Mouse (Mus musculus) MEL (cell line): ENCODE data around the gene Caml. TPM values are rescaled to one million over a fixed set of nuclear protein-coding genes. Genes with fewer than 3 reads are reported as not detected.
A peak's percentile ranks its signal among the peaks of the same experiment; 100 is the strongest.
"Not testable (repeated sequence)": the region's sequence is repeated elsewhere in the genome, so short reads cannot be mapped to it uniquely, and the experiment has no call there.

ENCODE experiments used
- DNase-seq: peaks from one replicate; pipeline ENCODE4 v3.0.0; 2011; ENCODE audit warnings: low read depth, low spot score
- H3K27ac ChIP-seq: 2 replicates; pipeline ENCODE4 v1.5.1; 2012; ENCODE audit warnings: low read depth, mild to moderate bottlenecking, control low read depth, low read length, moderate library complexity; ENCODE audit not compliant: control insufficient read depth
- H3K27me3 ChIP-seq, 2 experiments: fragments of 150-350 bp in 1 of 2; sonication (generic) in 1 of 2; 2 replicates each; pipeline ENCODE4 v1.6.1; 2012; ENCODE audit warnings: low read length in 2 of 2, mild to moderate bottlenecking in 2 of 2, improper control_type of control experiment in 1 of 2, moderate library complexity in 1 of 2; ENCODE audit not compliant: insufficient read depth in 2 of 2, control insufficient read depth in 1 of 2
- H3K36me3 ChIP-seq, 2 experiments: 2 replicates each; pipeline ENCODE4 v1.6.1; 2012 to 2014; ENCODE audit warnings: low read length in 2 of 2, improper control_type of control experiment in 1 of 2, inconsistent platforms in 1 of 2, mild to moderate bottlenecking in 1 of 2; ENCODE audit not compliant: insufficient read depth in 2 of 2, control insufficient read depth in 1 of 2
- H3K4me1 ChIP-seq, 2 experiments: fragments of 150-350 bp in 1 of 2; sonication (generic) in 1 of 2; 2 replicates each; pipeline ENCODE4 v1.6.1; 2012; ENCODE audit warnings: low read length in 2 of 2, improper control_type of control experiment in 1 of 2, mild to moderate bottlenecking in 1 of 2; ENCODE audit not compliant: insufficient read depth in 2 of 2, control insufficient read depth in 1 of 2
- H3K4me3 ChIP-seq, 2 experiments: fragments of 150-350 bp in 1 of 2; sonication (generic) in 1 of 2; 2 replicates each; pipeline ENCODE4 v1.5.1; 2012; ENCODE audit warnings: low read depth in 2 of 2, low read length in 2 of 2, mild to moderate bottlenecking in 2 of 2, moderate library complexity in 2 of 2, control low read depth in 1 of 2, improper control_type of control experiment in 1 of 2; ENCODE audit not compliant: control insufficient read depth in 1 of 2, insufficient read depth in 1 of 2
- H3K79me2 ChIP-seq: 2 replicates; pipeline ENCODE4 v1.6.1; 2012; ENCODE audit warnings: mild to moderate bottlenecking, low read length, moderate library complexity; ENCODE audit not compliant: control insufficient read depth, poor library complexity, insufficient read depth
- H3K9ac ChIP-seq: 2 replicates; pipeline ENCODE4 v1.6.1; 2012; ENCODE audit warnings: low read depth, mild to moderate bottlenecking, control low read depth, low read length, moderate library complexity; ENCODE audit not compliant: control insufficient read depth, poor library complexity, severe bottlenecking
- H3K9me3 ChIP-seq: fragments of 150-350 bp; sonication (generic); replicated peaks from 2 replicates; pipeline ENCODE4 v1.6.1; 2012; ENCODE audit warnings: mild to moderate bottlenecking, low read length, improper control_type of control experiment, moderate library complexity; ENCODE audit not compliant: insufficient read depth
- CHD1 ChIP-seq: IDR thresholded peaks from 2 replicates; pipeline ENCODE4 v1.6.1; 2012; ENCODE audit warnings: low read depth, mild to moderate bottlenecking, inconsistent platforms, low read length, improper control_type of control experiment
- CTCF ChIP-seq, 3 experiments: IDR thresholded peaks in 2 of 3; conservative IDR thresholded peaks in 1 of 3; 2 replicates each; pipeline ENCODE4 v1.5.1; 2011 to 2012; ENCODE audit warnings: low read length in 3 of 3, low read depth in 2 of 3, mild to moderate bottlenecking in 2 of 3, improper control_type of control experiment in 1 of 3, inconsistent platforms in 1 of 3, mixed read lengths in 1 of 3, moderate library complexity in 1 of 3; ENCODE audit not compliant: control insufficient read depth in 1 of 3, insufficient read depth in 1 of 3, poor library complexity in 1 of 3, severe bottlenecking in 1 of 3
- E2F4 ChIP-seq: IDR thresholded peaks from 2 replicates; pipeline ENCODE4 v1.6.1; 2011; ENCODE audit warnings: low read depth, low read length, improper control_type of control experiment, borderline replicate concordance
- ETS1 ChIP-seq: IDR thresholded peaks from 2 replicates; pipeline ENCODE4 v1.6.1; 2012; ENCODE audit warnings: low read depth, mild to moderate bottlenecking, inconsistent platforms, low read length, improper control_type of control experiment, moderate library complexity
- GATA1 ChIP-seq: IDR thresholded peaks from 2 replicates; pipeline ENCODE4 v1.6.1; 2011; ENCODE audit warnings: low read depth, low read length, improper control_type of control experiment
- MAFK ChIP-seq: IDR thresholded peaks from 2 replicates; pipeline ENCODE4 v1.6.1; 2011; ENCODE audit warnings: low read depth, mild to moderate bottlenecking, low read length, improper control_type of control experiment, borderline replicate concordance
- MXI1 ChIP-seq: IDR thresholded peaks from 2 replicates; pipeline ENCODE4 v1.6.1; 2011; ENCODE audit warnings: mild to moderate bottlenecking, low read depth, low read length, improper control_type of control experiment
- POLR2AphosphoS2 ChIP-seq: IDR thresholded peaks from 2 replicates; pipeline ENCODE4 v1.6.1; 2011; ENCODE audit warnings: low read length, improper control_type of control experiment
- RAD21 ChIP-seq: IDR thresholded peaks from 2 replicates; pipeline ENCODE4 v1.6.1; 2011; ENCODE audit warnings: mild to moderate bottlenecking, low read depth, low read length, improper control_type of control experiment
- SMC3 ChIP-seq: IDR thresholded peaks from 2 replicates; pipeline ENCODE4 v1.6.1; 2011; ENCODE audit warnings: low read depth, low read length, improper control_type of control experiment
- ZC3H11A ChIP-seq: IDR thresholded peaks from 2 replicates; pipeline ENCODE4 v1.6.1; 2012; ENCODE audit warnings: low read depth, mild to moderate bottlenecking, inconsistent platforms, low read length, improper control_type of control experiment
- ZNF384 ChIP-seq: IDR thresholded peaks from 2 replicates; pipeline ENCODE4 v1.6.1; 2012; ENCODE audit warnings: low read depth, mild to moderate bottlenecking, inconsistent platforms, low read length, improper control_type of control experiment
- polyA plus RNA-seq, 2 experiments: library from polyadenylated mRNA; stranded (reverse) in 1 of 2; unstranded in 1 of 2; fragments of >175 nt in 1 of 2; fragments of >200 nt in 1 of 2; gene quantifications; 2 replicates each; pipeline versions ENCODE4 v1.2.1 to v1.2.4; 2012; ENCODE audit warnings: low replicate concordance in 2 of 2, low read depth in 1 of 2; ENCODE audit not compliant: insufficient read length in 2 of 2, insufficient read depth in 1 of 2, missing spikeins in 1 of 2
- total RNA-seq: library from RNA; depleted of rRNA; stranded (reverse); fragments of 300-350 nt; gene quantifications from 2 replicates; pipeline ENCODE4 v1.2.3, GENCODE M21; 2012

Gene Caml
- total and polyA plus RNA-seq, 3 experiments: 42.5 to 47.1 TPM; not detected in 1

DNA sequence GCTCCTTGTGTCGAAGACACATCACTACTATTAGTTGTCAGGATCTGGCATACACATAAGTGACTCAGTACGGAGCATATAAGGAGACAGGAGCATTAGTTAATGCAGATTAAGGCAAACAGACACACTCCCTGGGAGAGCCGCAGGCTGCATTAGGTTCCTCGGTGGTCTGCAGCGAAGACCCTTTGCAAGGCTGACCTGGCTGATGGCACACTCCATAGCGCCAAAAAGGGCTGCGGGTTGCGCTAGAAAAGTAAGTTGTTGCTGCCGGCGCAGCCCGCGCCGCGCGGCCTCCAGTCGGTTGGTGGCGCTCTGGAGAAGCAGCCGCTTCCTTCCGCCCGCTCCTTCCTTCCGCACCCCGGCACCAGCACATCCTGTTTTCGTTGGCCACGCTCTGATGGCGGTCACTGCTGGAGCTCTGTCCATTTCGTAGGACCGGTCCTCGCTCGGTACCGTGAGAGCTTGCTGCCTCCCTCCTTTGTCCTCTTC lies 11.9 kb downstream of the Caml start, which contains the start of gene Ddx46 (continued):
- TF ChIP-seq GATA1 (no peak), E2F4 (no peak)
- TF ChIP-seq, all 39 proteins: peak for 21

DNA sequence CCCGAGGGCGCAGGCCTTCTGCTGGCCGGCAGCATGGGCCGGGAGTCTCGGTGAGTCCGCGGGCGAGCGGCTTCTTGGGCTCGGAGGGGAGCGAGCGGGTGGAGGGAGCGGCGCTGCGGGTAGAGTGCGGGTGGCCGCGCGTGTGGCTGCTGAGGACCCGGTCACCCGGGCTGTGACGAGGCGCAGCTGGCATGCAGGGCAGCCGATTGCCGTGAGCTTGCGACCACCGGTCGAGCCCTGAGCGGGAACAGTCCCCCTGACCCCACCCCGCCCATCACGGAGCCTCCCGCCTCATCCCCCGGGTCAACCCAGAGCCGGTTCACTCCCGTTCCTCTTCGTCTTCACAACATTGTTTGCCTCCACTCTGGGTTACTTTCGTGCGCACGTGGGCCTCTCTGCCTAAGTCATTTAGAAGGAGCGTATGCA lies 12.4 kb downstream of the Caml start:
- peaks cover 11 to 16% of the 10 kb centered on the region in 2 experiments for H3K36me3 ChIP-seq

GRCm38 (mm10) chr13:55636185-55636983 lies 13.6 kb downstream of the Caml start:
- Histone ChIP-seq H3K27me3 (no peaks in the 10 kb centered on the region), H3K9me3 (no peaks in the 10 kb centered on the region)

More for the DNA sequence above, 12.4 kb downstream of the Caml start:
- peaks cover 0 to 6% of the 10 kb centered on the region in 2 experiments; a peak in 2 of 4 replicates for H3K4me1 ChIP-seq
- peak overlapping the region; percentile 95 to 97 for H3K4me3 ChIP-seq
- no peaks in the 10 kb centered on the region for H3K27me3 ChIP-seq
- H3K79me2 ChIP-seq: peaks cover 24% of the 10 kb centered on the region
- peak overlapping the region; percentile 95 for H3K9ac ChIP-seq
- peak; percentile 49 for DNase-seq
- peak overlapping the region; percentile 49 for H3K27ac ChIP-seq
- TF ChIP-seq E2F4 (no peak), MXI1 (peak; percentile 66), POLR2AphosphoS2 (no peak), CHD1 (0 out of 2 replicates have a peak, but pooled peaks have one; percentile 38)
- H3K9me3 ChIP-seq: no peaks in the 10 kb centered on the region

DNA sequence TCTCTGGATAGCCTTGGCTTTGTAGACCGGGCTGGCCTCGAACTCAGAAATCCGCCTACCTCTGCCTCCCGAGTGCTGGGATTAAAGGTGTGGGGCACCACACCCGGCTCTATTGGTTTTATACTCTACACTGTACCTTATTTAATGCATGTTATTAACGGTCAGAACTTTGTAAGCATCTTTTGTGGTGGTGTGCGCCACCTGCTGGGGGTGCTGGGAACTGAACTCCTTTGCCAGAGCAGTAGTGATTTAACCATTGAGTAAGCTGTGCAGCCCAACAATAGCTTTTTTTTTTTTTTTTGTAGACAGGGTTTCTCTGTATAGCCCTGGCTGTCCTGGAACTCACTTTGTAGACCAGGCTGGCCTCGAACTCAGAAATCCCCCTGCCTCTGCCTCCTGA lies 17.7 kb downstream of the Caml start:
- DNase-seq: peak; percentile 78
- peak; percentile 80 to 86 (median 84) for TF ChIP-seq CTCF (IDR thresholded peaks at IDR 0.05 in 2 of 3, conservative IDR thresholded peaks at IDR 0.05 in 1 of 3; ENCODE audit: control insufficient read depth in 1 of 3, insufficient read depth in 1 of 3, low read depth in 2 of 3, low read length in 3 of 3, poor library complexity in 1 of 3, severe bottlenecking in 1 of 3)
- peak; percentile 53 for TF ChIP-seq RAD21
- TF ChIP-seq ZNF384: peak; percentile 75
- TF ChIP-seq SMC3: peak; percentile 63
- peak; percentile 34; the same call in 1 of the 2 replicates for TF ChIP-seq ZC3H11A
- H3K79me2 ChIP-seq: peaks cover 34% of the 10 kb centered on the region
- H3K9ac ChIP-seq, H3K27ac ChIP-seq, H3K27me3 ChIP-seq, H3K9me3 ChIP-seq, H3K4me1 ChIP-seq, H3K4me3 ChIP-seq: not testable (repeated sequence)
- peaks cover 11 to 29% of the 10 kb centered on the region in 2 experiments for H3K36me3 ChIP-seq

More at GRCm38 (mm10) chr13:55636185-55636983, 13.6 kb downstream of the Caml start:
- Histone ChIP-seq H3K79me2 (peaks cover 31% of the 10 kb centered on the region), H3K27ac (no peak overlapping the region), H3K36me3 (peaks cover 11 to 21% of the 10 kb centered on the region in 2 experiments), H3K4me3 (no peak overlapping the region; a peak in 1 of 4 replicates), H3K9ac (peak overlapping the region; percentile 16; the same call in 1 of the 2 replicates), H3K4me1 (peaks cover 0 to 6% of the 10 kb centered on the region in 2 experiments; a peak in 2 of 4 replicates)
- TF ChIP-seq GATA1 (peak; percentile 49; the same call in 1 of the 2 replicates), MAFK (no peak), ETS1 (no peak)
- DNase-seq: no peak
